Mouse (Mus musculus): ENCODE data around the gene Fga. TPM values are rescaled to one million over a fixed set of nuclear protein-coding genes. Genes with fewer than 3 reads are reported as not detected.
A peak's percentile ranks its signal among the peaks of the same experiment; 100 is the strongest.

Gene Fga
- polyA plus RNA-seq, 1 experiment, result 0.02 TPM

DNA sequence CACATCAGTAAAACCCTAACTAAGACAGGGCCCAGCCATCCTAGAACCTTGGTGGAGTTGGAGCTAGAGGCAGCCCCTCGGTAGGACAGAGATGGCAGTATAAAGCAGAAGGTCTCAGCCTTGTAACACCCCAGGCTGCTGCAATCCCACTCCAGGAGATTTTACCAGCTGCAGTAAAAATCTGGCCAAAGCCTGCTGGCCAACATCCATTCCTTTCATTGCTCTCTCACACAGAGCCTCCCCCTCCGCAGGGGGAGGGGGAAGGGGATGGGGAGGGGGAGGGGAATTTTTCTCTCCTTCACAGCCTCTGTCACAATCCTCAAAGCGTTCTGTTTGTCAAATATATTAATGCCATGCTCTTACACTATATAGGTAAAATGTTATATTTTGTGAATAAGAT is 50.7 kb downstream of the Fga start:
- 17% methylated on average over 3 of the region's 3 CpGs for WGBS
- DNase-seq (ENCODE audit: low read depth, low spot score), result no peak

DNA sequence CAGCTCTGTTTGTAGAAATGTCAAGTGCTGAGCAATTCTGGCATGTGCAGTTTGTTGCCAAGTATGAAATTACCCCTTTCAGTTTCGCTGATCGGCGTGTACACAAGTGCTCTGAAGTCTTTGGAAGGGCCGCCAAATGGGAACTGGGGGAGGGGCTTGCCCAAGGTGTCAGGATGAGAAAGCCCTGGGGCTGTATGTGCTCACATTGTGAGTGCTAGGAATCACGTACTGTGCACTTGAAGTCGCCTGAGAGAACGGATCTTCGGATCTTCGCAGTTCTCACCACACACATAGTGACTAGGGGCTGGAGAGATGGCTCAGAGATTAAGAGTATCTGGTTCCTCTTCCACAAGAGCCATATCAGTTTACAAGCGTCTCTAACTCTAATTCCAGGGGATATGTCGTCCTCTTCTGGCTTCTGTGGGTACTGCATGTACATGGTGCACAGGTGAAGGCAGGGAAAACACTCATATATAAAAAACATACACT is 54.7 kb downstream of the Fga start:
- DNase-seq (ENCODE audit: low read depth, low spot score), result peak; percentile 40
- WGBS, result 0% methylated on average over 11 of the region's 11 CpGs

Other genes starting within 250 kb of the Fga start
- gene Rbm46, start 149.6 kb upstream of the Fga start, polyA plus RNA-seq (2012; rRNA removed), result 0.07 and 0.15 TPM in 2 replicates
- gene Lrat, start 122.1 kb upstream of the Fga start, polyA plus RNA-seq (2012; rRNA removed), result 2.8 and 5.0 TPM in 2 replicates
- gene Fgg, start 18.4 kb upstream of the Fga start, polyA plus RNA-seq (2012; rRNA removed), result not detected in 2 replicates
- 0.07 TPM in 1 of 2 replicates, not detected in the other for gene Fgb, start 23.8 kb downstream of the Fga start, polyA plus RNA-seq (2012; rRNA removed)
- gene Plrg1, start 29.4 kb downstream of the Fga start, polyA plus RNA-seq (2012; rRNA removed), result 33.4 and 34.6 TPM in 2 replicates
- 0.01 and 0.07 TPM in 2 replicates for gene Dchs2, start 101.9 kb downstream of the Fga start, polyA plus RNA-seq (2012; rRNA removed)